Mouse (Mus musculus): ENCODE data around the gene Trim65. TPM values are rescaled to one million over a fixed set of nuclear protein-coding genes. Genes with fewer than 3 reads are reported as not detected.

Trim65 gene
- polyA plus RNA-seq, 1 experiment from 2014 or later = 1.7 TPM

DNA sequence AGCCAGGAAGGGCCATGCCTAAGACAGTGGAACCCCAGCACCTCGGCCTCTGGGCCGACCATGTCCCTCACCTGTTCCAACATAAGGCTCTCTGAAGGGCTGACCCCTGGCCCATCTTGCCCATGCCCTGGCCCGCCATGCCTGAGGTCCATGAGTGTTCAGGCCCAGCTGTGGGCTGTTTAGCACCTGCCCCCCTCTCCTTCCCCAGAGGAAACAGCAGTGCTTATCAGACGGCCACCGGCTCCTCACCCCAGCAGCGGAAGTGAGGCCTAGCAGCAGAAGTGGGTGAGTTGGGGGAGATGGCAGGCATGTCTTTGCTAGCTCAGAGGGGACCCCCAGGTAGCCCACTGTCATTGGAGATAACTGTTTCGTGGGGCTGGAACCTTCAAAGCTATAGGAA lies 54.1 kb downstream of the Trim65 start:
- H3K36me3 ChIP-seq (replicated peaks) = peaks cover 32% of the 10 kb centered on the region
- peak overlapping the region; percentile 47; the same call in 1 of the 2 replicates for H3K4me3 ChIP-seq
- peaks cover 66% of the 10 kb centered on the region for H3K4me1 ChIP-seq
- no peaks in the 10 kb centered on the region for H3K27me3 ChIP-seq (ENCODE audit: poor library complexity, severe bottlenecking)
- no peaks in the 10 kb centered on the region for H3K9me3 ChIP-seq
- no peak for DNase-seq (ENCODE audit: extremely low spot score, low spot score)
- WGBS = 81% methylated on average over 7 of the region's 7 CpGs
- peak overlapping the region; percentile 86 for H3K27ac ChIP-seq

DNA sequence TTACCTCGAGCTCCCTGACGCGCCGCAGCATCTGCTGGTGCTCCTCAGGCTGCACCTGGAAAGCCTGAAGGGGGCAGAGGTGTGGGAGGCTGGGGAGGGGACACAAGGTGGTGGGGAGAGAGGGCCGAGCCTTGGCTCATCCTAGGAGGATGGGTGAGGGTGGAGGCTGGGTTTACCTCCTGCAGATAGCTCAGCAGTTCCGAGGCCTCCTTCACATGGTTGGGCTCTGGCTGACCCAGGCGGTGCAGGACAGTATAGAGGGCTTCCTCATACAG lies 54.7 kb downstream of the Trim65 start:
- DNase-seq (ENCODE audit: extremely low spot score, low spot score) = no peak
- Histone ChIP-seq H3K4me3 (no peak overlapping the region), H3K9me3 (no peaks in the 10 kb centered on the region), H3K27ac (peak overlapping the region; percentile 86; the same call in 1 of the 2 replicates), H3K4me1 (peaks cover 61% of the 10 kb centered on the region), H3K27me3 (ENCODE audit: poor library complexity, severe bottlenecking) (no peaks in the 10 kb centered on the region), H3K36me3 (replicated peaks) (peaks cover 25% of the 10 kb centered on the region)
- 64% methylated on average over 7 of the region's 7 CpGs for whole genome bisulfite sequencing

DNA sequence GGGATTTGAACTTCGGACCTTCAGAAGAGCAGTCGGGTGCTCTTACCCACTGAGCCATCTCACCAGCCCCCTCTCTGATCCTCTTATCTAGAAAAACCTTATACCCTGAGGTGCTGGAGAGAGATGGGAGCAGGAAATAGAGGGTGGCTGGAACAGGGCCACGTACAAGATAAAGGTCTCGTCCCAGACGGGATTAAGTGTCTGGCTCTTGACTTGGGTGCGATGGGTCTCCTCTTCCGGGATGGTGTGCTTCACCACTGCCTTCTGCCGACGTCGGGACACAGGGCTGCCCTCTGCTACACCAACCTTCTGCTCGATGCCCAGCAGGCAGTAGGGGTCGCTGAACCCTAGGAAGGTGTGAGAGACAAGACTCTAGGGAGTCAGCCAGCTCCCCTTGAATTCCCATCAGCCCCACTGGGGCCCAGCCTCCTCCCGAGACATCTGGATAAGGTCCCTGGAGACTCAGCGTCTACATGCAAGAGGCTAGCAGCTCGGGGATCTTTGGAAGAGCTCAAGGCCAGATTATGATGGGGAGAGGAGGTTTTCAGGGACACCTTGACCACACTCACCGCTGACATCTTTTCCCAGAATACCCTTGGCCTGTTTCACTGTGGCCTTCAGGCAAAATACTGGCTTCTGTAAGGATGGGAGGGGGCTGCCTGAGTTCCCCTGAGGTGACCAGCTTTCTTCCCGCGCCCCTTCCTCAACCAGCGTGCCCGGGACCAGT lies 55.2 kb downstream of the Trim65 start:
- Histone ChIP-seq H3K27ac (peak overlapping the region; percentile 86; the same call in 1 of the 2 replicates), H3K9me3 (no peaks in the 10 kb centered on the region), H3K4me3 (no peak overlapping the region), H3K36me3 (replicated peaks) (peaks cover 20% of the 10 kb centered on the region), H3K4me1 (peaks cover 57% of the 10 kb centered on the region), H3K27me3 (ENCODE audit: poor library complexity, severe bottlenecking) (no peaks in the 10 kb centered on the region)
- WGBS = 65% methylated on average over 20 of the region's 20 CpGs
- no peak for DNase-seq (ENCODE audit: extremely low spot score, low spot score)

DNA sequence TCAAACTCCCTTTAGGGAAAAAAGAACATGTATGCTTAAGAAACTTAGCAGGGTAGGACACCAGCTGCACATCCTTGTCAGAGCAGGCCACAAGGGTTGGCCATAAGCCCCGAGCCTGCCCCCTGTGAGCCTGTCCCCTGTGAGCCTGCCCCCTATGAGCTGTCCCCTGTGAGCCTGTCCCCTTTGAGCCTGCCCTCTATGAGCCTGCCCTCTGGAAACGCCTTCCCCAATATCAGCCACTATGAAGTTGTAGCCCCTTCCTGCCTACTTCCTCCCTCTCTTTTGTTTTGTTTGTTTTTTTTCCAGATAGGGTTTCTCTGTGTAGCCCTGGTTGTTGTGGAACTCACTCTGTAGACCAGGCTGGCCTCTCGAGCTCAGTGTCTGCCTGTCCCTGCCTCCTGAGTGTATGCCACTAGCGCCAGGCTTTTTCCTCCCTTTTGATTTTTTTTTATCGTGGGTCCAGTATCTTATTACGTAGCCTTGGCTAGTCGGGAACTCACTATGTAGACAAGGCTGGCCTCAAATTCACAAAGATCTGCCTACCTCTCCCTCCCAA lies 56.4 kb downstream of the Trim65 start:
- no peaks in the 10 kb centered on the region for H3K27me3 ChIP-seq (ENCODE audit: poor library complexity, severe bottlenecking)
- H3K36me3 ChIP-seq (replicated peaks) = peaks cover 9% of the 10 kb centered on the region
- H3K4me1 ChIP-seq = peaks cover 45% of the 10 kb centered on the region
- no peak overlapping the region for H3K4me3 ChIP-seq
- H3K27ac ChIP-seq = 0 out of 2 replicates have a peak overlapping the region, but pooled peaks have one; percentile 35
- DNase-seq (ENCODE audit: extremely low spot score, low spot score) = no peak
- H3K9me3 ChIP-seq = no peaks in the 10 kb centered on the region
- 71% methylated on average over 7 of the region's 7 CpGs for WGBS

DNA sequence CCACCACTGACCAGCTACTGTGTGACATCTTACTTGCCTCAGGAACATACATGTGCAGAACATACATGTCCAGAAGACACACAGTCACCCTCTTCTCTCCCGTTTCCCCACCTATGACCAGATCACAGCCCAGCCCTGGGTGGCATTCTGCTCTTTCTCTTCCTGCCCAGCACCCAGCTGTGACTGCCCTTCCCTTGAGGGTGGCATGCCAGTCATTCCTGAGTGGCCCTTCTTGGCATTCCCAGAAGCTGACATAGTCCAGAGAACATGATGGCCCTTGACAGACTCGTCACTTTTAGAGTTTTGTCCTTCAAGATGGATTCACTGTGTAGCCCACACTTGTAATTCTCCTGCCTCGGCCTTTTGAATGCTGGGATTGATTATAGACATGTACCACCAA lies 58.3 kb downstream of the Trim65 start:
- 81% methylated on average over 3 of the region's 3 CpGs for WGBS
- no peaks in the 10 kb centered on the region for H3K27me3 ChIP-seq (ENCODE audit: poor library complexity, severe bottlenecking)
- DNase-seq (ENCODE audit: extremely low spot score, low spot score) = no peak
- H3K27ac ChIP-seq = no peak overlapping the region
- H3K4me3 ChIP-seq = no peak overlapping the region
- no peaks in the 10 kb centered on the region for H3K9me3 ChIP-seq
- peaks cover 26% of the 10 kb centered on the region for H3K4me1 ChIP-seq
- H3K36me3 ChIP-seq (replicated peaks) = no peaks in the 10 kb centered on the region

Other genes with a start within 250 kb of the Trim65 start
- 1.2 and 2.4 TPM in 2 replicates for gene Smim5, start 231.2 kb downstream of the Trim65 start, polyA plus RNA-seq (2016; fragmentation: Nextera tagmentation; extraction: Ambion mirVana)
- 0.83 and 1.7 TPM in 2 replicates for gene Smim6, start 219.1 kb downstream of the Trim65 start, polyA plus RNA-seq (2016; fragmentation: Nextera tagmentation; extraction: Ambion mirVana)
- gene Sap30bp, start 197.8 kb downstream of the Trim65 start, polyA plus RNA-seq (2016; fragmentation: Nextera tagmentation; extraction: Ambion mirVana) = 50.3 and 52.2 TPM in 2 replicates
- 35.0 and 36.6 TPM in 2 replicates for gene Recql5, start 197.7 kb downstream of the Trim65 start, polyA plus RNA-seq (2016; fragmentation: Nextera tagmentation; extraction: Ambion mirVana)
- gene Itgb4, start 156.4 kb downstream of the Trim65 start, polyA plus RNA-seq (2016; fragmentation: Nextera tagmentation; extraction: Ambion mirVana) = 0.47 and 0.63 TPM in 2 replicates
- gene Galk1, start 118.4 kb downstream of the Trim65 start, polyA plus RNA-seq (2016; fragmentation: Nextera tagmentation; extraction: Ambion mirVana) = 223 and 224 TPM in 2 replicates
- 1,610 and 1,612 TPM in 2 replicates for gene H3f3b, start 103.2 kb downstream of the Trim65 start, polyA plus RNA-seq (2016; fragmentation: Nextera tagmentation; extraction: Ambion mirVana)
- gene Unk, start 100.8 kb downstream of the Trim65 start, polyA plus RNA-seq (2016; fragmentation: Nextera tagmentation; extraction: Ambion mirVana) = 48.4 and 48.9 TPM in 2 replicates
- 3.7 and 3.8 TPM in 2 replicates for gene Unc13d, start 53.2 kb downstream of the Trim65 start, polyA plus RNA-seq (2016; fragmentation: Nextera tagmentation; extraction: Ambion mirVana)
- gene Wbp2, start 44.1 kb downstream of the Trim65 start, polyA plus RNA-seq (2016; fragmentation: Nextera tagmentation; extraction: Ambion mirVana) = 71.0 and 73.6 TPM in 2 replicates
- 2.1 and 2.4 TPM in 2 replicates for gene Trim47, start 3.9 kb downstream of the Trim65 start, polyA plus RNA-seq (2016; fragmentation: Nextera tagmentation; extraction: Ambion mirVana)
- 112 and 114 TPM in 2 replicates for gene Mrpl38, start 7.7 kb upstream of the Trim65 start, polyA plus RNA-seq (2016; fragmentation: Nextera tagmentation; extraction: Ambion mirVana)
- gene Fbf1, start 37.0 kb upstream of the Trim65 start, polyA plus RNA-seq (2016; fragmentation: Nextera tagmentation; extraction: Ambion mirVana) = 63.5 and 67.7 TPM in 2 replicates
- gene Ten1, start 67.7 kb upstream of the Trim65 start, polyA plus RNA-seq (2016; fragmentation: Nextera tagmentation; extraction: Ambion mirVana) = 51.7 and 57.1 TPM in 2 replicates
- gene Acox1, start 67.9 kb upstream of the Trim65 start, polyA plus RNA-seq (2016; fragmentation: Nextera tagmentation; extraction: Ambion mirVana) = 19.8 and 19.9 TPM in 2 replicates
- gene Evpl, start 106.9 kb upstream of the Trim65 start, polyA plus RNA-seq (2016; fragmentation: Nextera tagmentation; extraction: Ambion mirVana) = 0.47 and 0.48 TPM in 2 replicates
- gene Srp68, start 143.1 kb upstream of the Trim65 start, polyA plus RNA-seq (2016; fragmentation: Nextera tagmentation; extraction: Ambion mirVana) = 99.3 and 105 TPM in 2 replicates
- gene Galr2, start 149.8 kb upstream of the Trim65 start, polyA plus RNA-seq (2016; fragmentation: Nextera tagmentation; extraction: Ambion mirVana) = 0.07 TPM in 2 replicates
- gene Exoc7, start 176.1 kb upstream of the Trim65 start, polyA plus RNA-seq (2016; fragmentation: Nextera tagmentation; extraction: Ambion mirVana) = 56.5 and 60.5 TPM in 2 replicates
- gene Foxj1, start 204.3 kb upstream of the Trim65 start, polyA plus RNA-seq (2016; fragmentation: Nextera tagmentation; extraction: Ambion mirVana) = 3.3 and 4.4 TPM in 2 replicates

All from forebrain, embryonic 10.5 days (tissue).